Mouse (Mus musculus) heart, adult 2 months (tissue): Measurements from ENCODE around the gene Erc2.

Experiments
- CTCF ChIP-seq: fragments of 200-600 bp; IDR thresholded peaks from 2 replicates; pipeline ENCODE4 v1.8.1; 2022; ENCODE audit warnings: antibody characterized with exemption, mild to moderate bottlenecking, moderate library complexity
- EP300 ChIP-seq: fragments of 200-500 bp; IDR thresholded peaks from 2 replicates; pipeline ENCODE4 v1.6.1; 2011; ENCODE audit warnings: low read depth, low read length, control low read depth; ENCODE audit not compliant: insufficient read depth
- POLR2A ChIP-seq: fragments of 200-500 bp; IDR thresholded peaks from 2 replicates; pipeline ENCODE4 v1.6.1; 2011; ENCODE audit warnings: mild to moderate bottlenecking, low read depth, low read length, control low read depth; ENCODE audit not compliant: insufficient read depth

DNA sequence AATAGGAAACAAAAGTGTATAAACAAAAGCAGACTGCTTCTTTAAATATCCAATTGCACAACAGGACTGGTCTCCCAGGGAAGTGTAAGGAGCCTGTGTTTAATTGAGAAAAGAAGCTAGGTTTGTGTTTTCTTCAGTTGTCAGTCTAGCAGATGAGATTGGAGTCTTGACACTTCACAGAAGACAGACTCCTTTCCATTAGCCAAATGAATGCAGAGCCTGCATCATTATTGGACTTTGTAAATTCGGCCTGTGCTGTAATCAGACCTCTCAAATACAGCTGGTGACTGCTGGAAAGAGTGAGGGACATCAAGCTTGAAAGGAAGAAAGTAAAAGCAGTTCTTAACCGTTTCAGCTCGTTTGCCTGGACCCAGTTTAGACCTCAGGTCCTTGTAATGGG lies 376.3 kb downstream of the Erc2 start:
- TF ChIP-seq POLR2A (no peak), CTCF (no peak), EP300 (no peak)
